Mouse (Mus musculus): ENCODE measurements at regions not wholly inside any gene's neighbourhood (a gene's known extent, or its start where the extent isn't known, plus 50 kb on each side); places are given as distances from the start of the nearest gene placed in this dataset.

DNA sequence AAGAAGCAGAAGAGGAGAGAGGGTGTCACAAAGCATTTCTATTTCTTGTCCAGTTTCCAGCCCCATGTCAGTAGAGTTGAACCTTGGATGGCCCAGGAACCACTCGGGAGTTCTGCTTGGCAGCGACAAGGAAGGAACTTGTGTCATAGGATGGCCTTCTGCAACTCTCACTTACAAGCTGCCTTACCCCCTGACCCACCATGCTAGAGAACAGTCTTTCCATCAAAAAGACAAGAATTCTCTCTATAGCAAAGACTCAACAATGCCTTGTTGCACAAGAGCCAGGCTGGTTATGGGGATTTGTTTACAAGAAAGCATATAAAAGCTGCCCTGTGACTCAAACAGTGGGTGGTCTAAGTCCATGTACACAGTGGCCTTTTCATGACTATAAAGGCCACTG is 1852.4 kb upstream of the 5930422O12Rik start:
- Histone ChIP-seq H3K79me3 (ENCODE audit: low read depth) (no peaks in the 10 kb centered on the region), H3ac (ENCODE audit: control insufficient read depth, insufficient read length, low read depth) (no peak overlapping the region), H3K27me3 (ENCODE audit: control insufficient read depth, insufficient read depth, insufficient read length) (no peaks in the 10 kb centered on the region), H3K79me2 (ENCODE audit: control insufficient read depth, insufficient read depth) (no peaks in the 10 kb centered on the region), H3K4me3 (ENCODE audit: insufficient read depth, poor library complexity, severe bottlenecking) (no peak overlapping the region), H3K36me3 (ENCODE audit: control insufficient read depth, insufficient read depth) (no peaks in the 10 kb centered on the region)
- no peak for TF ChIP-seq MAX (IDR thresholded peaks at IDR 0.05)
- no peak for TF ChIP-seq FOSL1 (IDR thresholded peaks at IDR 0.05; ENCODE audit: insufficient read depth, low read length, poor library complexity, severe bottlenecking)
- no peak for TF ChIP-seq MYOD1 (IDR thresholded peaks at IDR 0.05; ENCODE audit: control insufficient read depth, insufficient read length, low read depth)
- TF ChIP-seq CEBPB (IDR thresholded peaks at IDR 0.05; ENCODE audit: low read depth): no peak
- TF ChIP-seq CTCF (IDR thresholded peaks at IDR 0.05; ENCODE audit: control insufficient read depth, insufficient read depth, insufficient read length): no peak

DNA sequence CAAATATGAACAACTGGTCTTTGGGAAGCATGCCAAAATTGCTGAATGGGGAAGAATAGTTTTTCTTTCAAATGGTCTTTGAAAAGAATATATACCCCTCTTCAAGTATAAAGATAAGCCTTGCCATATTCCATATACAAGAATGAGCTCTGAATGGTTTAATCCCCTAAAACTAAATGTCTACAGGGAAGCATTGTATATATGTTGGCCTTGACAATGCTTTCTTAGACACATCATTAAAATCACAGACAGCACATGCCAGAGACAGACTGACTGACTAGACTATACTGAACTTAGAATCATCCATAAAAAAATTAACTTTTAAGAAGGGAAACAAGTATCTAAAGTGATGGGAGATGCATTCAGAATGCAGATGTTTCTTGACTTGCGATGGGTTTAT is 1843.8 kb upstream of the 5930422O12Rik start:
- TF ChIP-seq MYOD1 (IDR thresholded peaks at IDR 0.05; ENCODE audit: control insufficient read depth, insufficient read length, low read depth) (no peak), USF1 (IDR thresholded peaks at IDR 0.05; ENCODE audit: low read depth) (no peak), CTCF (IDR thresholded peaks at IDR 0.05; ENCODE audit: control insufficient read depth, insufficient read depth, insufficient read length) (no peak), MAX (IDR thresholded peaks at IDR 0.05) (no peak), MYOG (IDR thresholded peaks at IDR 0.05; ENCODE audit: control insufficient read depth, extremely low read depth, insufficient read length) (no peak), FOSL1 (IDR thresholded peaks at IDR 0.05; ENCODE audit: insufficient read depth, low read length, poor library complexity, severe bottlenecking) (no peak), CEBPB (IDR thresholded peaks at IDR 0.05; ENCODE audit: low read depth) (no peak)
- Histone ChIP-seq H3K4me3 (ENCODE audit: insufficient read depth, poor library complexity, severe bottlenecking) (no peak overlapping the region), H3K79me3 (ENCODE audit: low read depth) (no peaks in the 10 kb centered on the region), H3K27me3 (ENCODE audit: control insufficient read depth, insufficient read depth, insufficient read length) (no peaks in the 10 kb centered on the region), H3K36me3 (ENCODE audit: control insufficient read depth, insufficient read depth) (no peaks in the 10 kb centered on the region), H3K79me2 (ENCODE audit: control insufficient read depth, insufficient read depth) (no peaks in the 10 kb centered on the region), H3ac (ENCODE audit: control insufficient read depth, insufficient read length, low read depth) (no peak overlapping the region)

DNA sequence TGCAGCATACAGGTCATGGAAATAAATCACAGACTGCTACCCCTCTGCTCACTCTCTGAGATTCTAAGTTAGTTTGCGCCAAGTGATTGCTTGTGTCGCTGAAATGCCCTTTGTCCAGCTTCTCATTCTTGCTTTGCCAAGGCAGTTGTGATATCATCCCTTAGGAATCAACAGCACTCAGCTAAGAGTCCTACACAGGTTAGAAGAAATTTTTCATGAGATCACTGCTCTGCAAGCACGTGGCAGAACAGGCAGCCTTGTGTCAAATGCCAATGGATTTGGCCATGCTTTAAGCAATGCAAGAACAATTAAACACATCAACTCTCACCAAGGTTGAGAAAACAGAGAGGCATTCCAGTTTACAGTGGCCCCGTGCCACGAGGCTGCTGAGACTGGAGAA is 1829.0 kb upstream of the 5930422O12Rik start:
- Histone ChIP-seq H3ac (ENCODE audit: control insufficient read depth, insufficient read length, low read depth) (no peak overlapping the region), H3K79me2 (ENCODE audit: control insufficient read depth, insufficient read depth) (no peaks in the 10 kb centered on the region), H3K79me3 (ENCODE audit: low read depth) (no peaks in the 10 kb centered on the region), H3K4me3 (ENCODE audit: insufficient read depth, poor library complexity, severe bottlenecking) (no peak overlapping the region), H3K36me3 (ENCODE audit: control insufficient read depth, insufficient read depth) (no peaks in the 10 kb centered on the region), H3K27me3 (ENCODE audit: control insufficient read depth, insufficient read depth, insufficient read length) (no peaks in the 10 kb centered on the region)
- no peak for TF ChIP-seq USF1 (IDR thresholded peaks at IDR 0.05; ENCODE audit: low read depth)
- TF ChIP-seq CTCF (IDR thresholded peaks at IDR 0.05; ENCODE audit: control insufficient read depth, insufficient read depth, insufficient read length): no peak
- TF ChIP-seq MYOD1 (IDR thresholded peaks at IDR 0.05; ENCODE audit: control insufficient read depth, insufficient read length, low read depth): no peak
- no peak for TF ChIP-seq CEBPB (IDR thresholded peaks at IDR 0.05; ENCODE audit: low read depth)
- TF ChIP-seq FOSL1 (IDR thresholded peaks at IDR 0.05; ENCODE audit: insufficient read depth, low read length, poor library complexity, severe bottlenecking): no peak
- no peak for TF ChIP-seq MAX (IDR thresholded peaks at IDR 0.05)
- no peak for TF ChIP-seq MYOG (IDR thresholded peaks at IDR 0.05; ENCODE audit: control insufficient read depth, extremely low read depth, insufficient read length)

DNA sequence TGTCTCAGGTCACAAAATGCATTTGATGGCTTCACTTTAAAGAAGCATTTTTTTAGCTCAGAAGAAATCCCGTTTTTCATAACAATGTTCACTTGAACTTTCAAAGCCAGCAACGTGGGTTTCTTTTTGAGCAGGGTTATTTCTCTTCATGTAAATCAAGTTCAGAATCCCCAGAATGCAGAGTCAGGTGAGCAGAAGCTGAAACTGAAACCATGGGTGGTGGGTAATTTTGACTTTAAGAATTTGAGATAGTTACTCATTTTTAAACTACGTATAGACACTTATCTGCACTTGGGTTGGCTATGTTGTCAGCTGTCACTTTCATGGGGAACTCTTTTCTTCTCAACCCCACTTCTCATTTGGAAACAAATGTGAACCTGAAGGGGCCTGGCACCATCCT is 1827.5 kb upstream of the 5930422O12Rik start:
- Histone ChIP-seq H3K27me3 (ENCODE audit: control insufficient read depth, insufficient read depth, insufficient read length) (no peaks in the 10 kb centered on the region), H3K79me2 (ENCODE audit: control insufficient read depth, insufficient read depth) (no peaks in the 10 kb centered on the region), H3K79me3 (ENCODE audit: low read depth) (no peaks in the 10 kb centered on the region), H3K4me3 (ENCODE audit: insufficient read depth, poor library complexity, severe bottlenecking) (no peak overlapping the region), H3K36me3 (ENCODE audit: control insufficient read depth, insufficient read depth) (no peaks in the 10 kb centered on the region), H3ac (ENCODE audit: control insufficient read depth, insufficient read length, low read depth) (no peak overlapping the region)
- TF ChIP-seq MYOG (IDR thresholded peaks at IDR 0.05; ENCODE audit: control insufficient read depth, extremely low read depth, insufficient read length) (no peak), MYOD1 (IDR thresholded peaks at IDR 0.05; ENCODE audit: control insufficient read depth, insufficient read length, low read depth) (no peak), USF1 (IDR thresholded peaks at IDR 0.05; ENCODE audit: low read depth) (no peak), FOSL1 (IDR thresholded peaks at IDR 0.05; ENCODE audit: insufficient read depth, low read length, poor library complexity, severe bottlenecking) (no peak), CEBPB (IDR thresholded peaks at IDR 0.05; ENCODE audit: low read depth) (no peak), MAX (IDR thresholded peaks at IDR 0.05) (no peak), CTCF (IDR thresholded peaks at IDR 0.05; ENCODE audit: control insufficient read depth, insufficient read depth, insufficient read length) (no peak)

DNA sequence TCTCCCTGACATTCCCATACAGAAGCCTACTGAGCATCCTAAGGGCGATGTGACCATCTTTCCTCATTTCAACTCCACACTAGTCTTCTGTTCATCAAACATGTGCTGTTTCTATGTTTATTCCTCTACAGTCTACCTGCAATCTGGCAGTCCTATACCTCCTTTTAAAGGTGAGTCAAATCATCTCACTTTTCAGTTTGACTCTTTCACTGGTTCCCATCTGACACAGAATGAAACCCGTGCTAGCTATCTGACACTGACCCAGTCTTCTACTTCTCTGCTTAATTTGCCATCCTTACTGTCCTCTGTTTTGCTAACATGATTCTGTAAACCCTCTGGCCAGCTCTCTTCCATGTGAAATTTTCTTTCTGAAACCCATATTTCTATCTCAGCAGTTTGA is 1812.0 kb upstream of the 5930422O12Rik start:
- Histone ChIP-seq H3K4me3 (ENCODE audit: insufficient read depth, poor library complexity, severe bottlenecking) (no peak overlapping the region), H3K79me2 (ENCODE audit: control insufficient read depth, insufficient read depth) (no peaks in the 10 kb centered on the region), H3K79me3 (ENCODE audit: low read depth) (no peaks in the 10 kb centered on the region), H3K27me3 (ENCODE audit: control insufficient read depth, insufficient read depth, insufficient read length) (no peaks in the 10 kb centered on the region), H3ac (ENCODE audit: control insufficient read depth, insufficient read length, low read depth) (no peak overlapping the region), H3K36me3 (ENCODE audit: control insufficient read depth, insufficient read depth) (no peaks in the 10 kb centered on the region)
- TF ChIP-seq CTCF (IDR thresholded peaks at IDR 0.05; ENCODE audit: control insufficient read depth, insufficient read depth, insufficient read length): no peak

DNA sequence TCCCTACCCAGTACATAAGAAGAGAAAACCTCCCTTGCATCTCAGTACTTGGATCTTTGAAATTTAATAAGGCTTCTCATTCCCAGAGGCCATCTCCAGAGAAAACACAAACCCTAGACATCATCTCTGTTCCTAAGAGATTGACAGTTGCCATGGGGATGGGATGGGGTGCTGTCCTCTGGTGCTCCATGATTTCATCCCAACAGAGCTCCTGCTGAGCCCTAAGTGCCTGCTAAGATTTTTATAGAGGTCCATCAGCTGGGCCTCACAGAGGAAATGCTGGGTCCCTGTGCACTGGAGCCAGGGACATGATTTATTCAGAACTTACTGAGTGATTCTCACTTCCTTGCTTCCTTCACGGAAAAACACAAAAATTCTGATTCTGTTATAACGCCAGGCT is 1800.8 kb upstream of the 5930422O12Rik start:
- Histone ChIP-seq H3K79me2 (ENCODE audit: control insufficient read depth, insufficient read depth) (no peaks in the 10 kb centered on the region), H3K79me3 (ENCODE audit: low read depth) (no peaks in the 10 kb centered on the region), H3K36me3 (ENCODE audit: control insufficient read depth, insufficient read depth) (no peaks in the 10 kb centered on the region), H3K27me3 (ENCODE audit: control insufficient read depth, insufficient read depth, insufficient read length) (no peaks in the 10 kb centered on the region), H3K4me3 (ENCODE audit: insufficient read depth, poor library complexity, severe bottlenecking) (no peak overlapping the region), H3ac (ENCODE audit: control insufficient read depth, insufficient read length, low read depth) (no peak overlapping the region)
- TF ChIP-seq USF1 (IDR thresholded peaks at IDR 0.05; ENCODE audit: low read depth): no peak
- TF ChIP-seq MYOD1 (IDR thresholded peaks at IDR 0.05; ENCODE audit: control insufficient read depth, insufficient read length, low read depth): no peak
- no peak for TF ChIP-seq MAX (IDR thresholded peaks at IDR 0.05)
- TF ChIP-seq MYOG (IDR thresholded peaks at IDR 0.05; ENCODE audit: control insufficient read depth, extremely low read depth, insufficient read length): no peak
- no peak for TF ChIP-seq FOSL1 (IDR thresholded peaks at IDR 0.05; ENCODE audit: insufficient read depth, low read length, poor library complexity, severe bottlenecking)
- no peak for TF ChIP-seq CEBPB (IDR thresholded peaks at IDR 0.05; ENCODE audit: low read depth)
- no peak for TF ChIP-seq CTCF (IDR thresholded peaks at IDR 0.05; ENCODE audit: control insufficient read depth, insufficient read depth, insufficient read length)
